Mouse (Mus musculus) cerebellum, adult 2 months (tissue): ENCODE data around the gene Drap1.

ENCODE experiments used
- CTCF ChIP-seq: fragments of 200-500 bp; IDR thresholded peaks from 2 replicates; pipeline ENCODE4 v1.5.1; 2011; ENCODE audit warnings: low read depth, mild to moderate bottlenecking, control low read depth, low read length, moderate library complexity, borderline replicate concordance; ENCODE audit not compliant: insufficient read depth
- POLR2A ChIP-seq: fragments of 200-500 bp; IDR thresholded peaks from 2 replicates; pipeline ENCODE4 v1.6.1; 2011; ENCODE audit warnings: low read length, control low read depth, borderline replicate concordance; ENCODE audit not compliant: insufficient read depth

- TF ChIP-seq CTCF (no peak), POLR2A (no peak)
These were observed 18.9 kb downstream of the Drap1 start for GRCm38 (mm10) chr19:5405924-5406323.
